In genomic region chr1:59434071-59434470, GRCm38 (mm10) we compare ENCODE assay signal across 11 mouse cellular contexts. TPM values are rescaled to one million over a fixed set of nuclear protein-coding genes. Genes with fewer than 3 reads are reported as not detected.
A peak's percentile ranks its signal among the peaks of the same experiment; 100 is the strongest.
DNase-seq lines count a peak whose midpoint lies in the region; ATAC-seq lines count a peak whose summit lies in the region.
"Had no signal": no experiment of that assay in that cellular context is flagged by ENCODE, and none has a peak within 500 bp of the region (broad histone marks: within the 10 kb centered on the region; RNA-seq: fewer than 3 reads in every experiment).

No protein-coding gene starts in this region.

- no peak overlapping the region for H3K9ac ChIP-seq in forebrain, embryonic 15.5 days (replicated peaks)
- no peak overlapping the region for H3K9ac ChIP-seq in forebrain, embryonic 11.5 days (ENCODE audit: low read length)
- H3K9ac ChIP-seq: limb, embryonic 13.5 days; neural tube, embryonic 13.5 days had no signal

- H3K4me2 ChIP-seq in forebrain, embryonic 15.5 days (replicated peaks) = no peak overlapping the region
- no peak overlapping the region for H3K4me2 ChIP-seq in forebrain, embryonic 11.5 days (ENCODE audit: low read depth, low read length, severe bottlenecking)
- H3K4me2 ChIP-seq: limb, embryonic 13.5 days; neural tube, embryonic 13.5 days had no signal

- 0 out of 2 replicates have a peak, but pooled peaks have one; percentile 36 for ATAC-seq in forebrain, embryonic 15.5 days (replicated peaks)
- ATAC-seq in forebrain, embryonic 11.5 days (replicated peaks; ENCODE audit: low FRiP score) = no peak
- ATAC-seq in megakaryocyte, adult 5-6 weeks (ENCODE audit: poor library complexity, severe bottlenecking) = no peak

- H3K4me3 ChIP-seq in forebrain, embryonic 15.5 days = no peak overlapping the region
- H3K4me3 ChIP-seq in forebrain, embryonic 11.5 days (ENCODE audit: low read depth, low read length) = no peak overlapping the region
- H3K4me3 ChIP-seq: limb, embryonic 13.5 days; neural tube, embryonic 13.5 days had no signal

- 54% methylated on average over 3 of the region's 3 CpGs for WGBS in forebrain, embryonic 15.5 days
- WGBS in forebrain, embryonic 11.5 days = 88% methylated on average over 3 of the region's 3 CpGs

- no peaks in the 10 kb centered on the region for H3K9me3 ChIP-seq in forebrain, embryonic 15.5 days
- no peaks in the 10 kb centered on the region for H3K9me3 ChIP-seq in forebrain, embryonic 11.5 days (ENCODE audit: control insufficient read depth, low read length)
- H3K9me3 ChIP-seq: limb, embryonic 13.5 days; neural tube, embryonic 13.5 days had no signal

- H3K36me3 ChIP-seq in forebrain, embryonic 15.5 days = no peaks in the 10 kb centered on the region
- H3K36me3 ChIP-seq in forebrain, embryonic 11.5 days (ENCODE audit: control insufficient read depth, insufficient read depth, low read length) = no peaks in the 10 kb centered on the region
- H3K36me3 ChIP-seq: limb, embryonic 13.5 days; neural tube, embryonic 13.5 days had no signal

- DNase-seq in forebrain, embryonic 11.5 days (ENCODE audit: low spot score) = no peak
- peak; percentile 34 for DNase-seq in R1 (ENCODE audit: low read depth, low spot score)
- DNase-seq in gastrocnemius, adult 8-10 months (ENCODE audit: low spot score in 2 of 2) = peak; percentile 20 to 50
- peak; percentile 65 for DNase-seq in kidney, postnatal 14 days
- DNase-seq in layer of hippocampus, postnatal 36 days = no peak
- DNase-seq in layer of hippocampus, adult 8-10 months (ENCODE audit: low spot score in 2 of 2) = no peak
- DNase-seq: B cell, adult 2 months had no signal

- peaks cover 14% of the 10 kb centered on the region for H3K4me1 ChIP-seq in forebrain, embryonic 15.5 days
- peaks cover 7% of the 10 kb centered on the region for H3K4me1 ChIP-seq in forebrain, embryonic 11.5 days (replicated peaks; ENCODE audit: control insufficient read depth, insufficient read depth, low read length)

- no peaks in the 10 kb centered on the region for H3K27me3 ChIP-seq in forebrain, embryonic 15.5 days
- no peaks in the 10 kb centered on the region for H3K27me3 ChIP-seq in forebrain, embryonic 11.5 days (ENCODE audit: control insufficient read depth, insufficient read depth, low read length)
- H3K27me3 ChIP-seq: limb, embryonic 13.5 days; neural tube, embryonic 13.5 days had no signal

- H3K27ac ChIP-seq in forebrain, embryonic 15.5 days (replicated peaks) = no peak overlapping the region
- no peak overlapping the region for H3K27ac ChIP-seq in forebrain, embryonic 11.5 days (ENCODE audit: low read depth, low read length)
- H3K27ac ChIP-seq: limb, embryonic 13.5 days; neural tube, embryonic 13.5 days had no signal

RNA-seq across cellular contexts. Expression of gene Fzd7, which starts 48.2 kb away (rescaled TPM):
- polyA plus RNA-seq in forebrain, embryonic 15.5 days (2015; fragmentation: Nextera tagmentation; extraction: Ambion mirVana) = 3.5 and 4.2 TPM in 2 replicates
- 12.7 and 15.4 TPM in 2 replicates for polyA plus RNA-seq in forebrain, embryonic 11.5 days (2014; fragmentation: Nextera tagmentation; extraction: Ambion mirVana)
- 10 to 100 TPM; 34.5 to 48.6 (median 42.6) TPM for total RNA-seq in gastrocnemius, adult 8-10 months (2022)
- total RNA-seq in megakaryocyte, adult 5-6 weeks (2015) = 4.7 and 5.9 TPM in 2 replicates
- 3.2 and 3.9 TPM in 2 replicates for total RNA-seq in megakaryocyte, adult 5-6 weeks (2017)
- total RNA-seq in layer of hippocampus, postnatal 36 days (2021) = 1 to 10 TPM; 5.3 to 5.4 TPM
- 10 to 100 TPM in 1 of 4 experiments, 1 to 10 TPM in 3; 7.8 to 11.3 (median 9.3) TPM for total RNA-seq in layer of hippocampus, adult 8-10 months (2022)

Comparison
In these comparisons a context has a peak if more than half of its experiments do, and no peak if none do; other contexts are left out.
1. DNase-seq: peak in R1 (single experiment), gastrocnemius, adult 8-10 months (2 of 2) and kidney, postnatal 14 days (single experiment); none in forebrain, embryonic 11.5 days (single experiment), layer of hippocampus, postnatal 36 days (0 of 2) and layer of hippocampus, adult 8-10 months (0 of 2).